Mouse (Mus musculus) small intestine, adult 2 months (tissue): ENCODE measurements around the gene Fam13a. TPM values are rescaled to one million over a fixed set of nuclear protein-coding genes. Genes with fewer than 3 reads are reported as not detected.

ENCODE experiments used
- H3K27ac ChIP-seq: fragments of 200-500 bp; 2 replicates; pipeline ENCODE4 v1.5.1; 2012; ENCODE audit warnings: low read depth, low read length, control low read depth, inconsistent platforms; ENCODE audit not compliant: insufficient read depth
- H3K27me3 ChIP-seq: fragments of 200-500 bp; 2 replicates; pipeline ENCODE4 v1.6.1; 2012; ENCODE audit warnings: mild to moderate bottlenecking, moderate library complexity, low read length, inconsistent platforms; ENCODE audit not compliant: control insufficient read depth, insufficient read depth
- H3K36me3 ChIP-seq: fragments of 200-500 bp; 2 replicates; pipeline ENCODE4 v1.6.1; 2012; ENCODE audit warnings: mild to moderate bottlenecking, low read length, control low read depth, inconsistent platforms; ENCODE audit not compliant: control insufficient read depth, insufficient read depth
- H3K4me1 ChIP-seq: fragments of 200-500 bp; 2 replicates; pipeline ENCODE4 v1.6.1; 2012; ENCODE audit warnings: low read length, inconsistent platforms, mixed read lengths; ENCODE audit not compliant: control insufficient read depth, insufficient read depth, insufficient read length
- H3K4me3 ChIP-seq: fragments of 200-500 bp; 2 replicates; pipeline ENCODE4 v1.5.1; 2012; ENCODE audit warnings: low read depth, mild to moderate bottlenecking, control low read depth, inconsistent platforms, low read length, moderate library complexity
- CTCF ChIP-seq: fragments of 200-500 bp; IDR thresholded peaks from 2 replicates; pipeline ENCODE4 v1.5.1; 2012; ENCODE audit warnings: low read depth, mild to moderate bottlenecking, control low read depth, inconsistent platforms, low read length, moderate library complexity, mixed read lengths; ENCODE audit not compliant: insufficient replicate concordance, insufficient read length; ENCODE audit errors: extremely low read depth
- POLR2A ChIP-seq: fragments of 200-500 bp; IDR thresholded peaks from 2 replicates; pipeline ENCODE4 v1.6.1; 2012; ENCODE audit warnings: low read depth, mild to moderate bottlenecking, control low read depth, inconsistent platforms, low read length, moderate library complexity
- WGBS: fragments of 180-500 bp; shearing (Covaris S2); methylation state at CpG from one replicate; pipeline ENCODE4 v1.1.7; 2018; 5-methylcytosine and 5-hydroxymethylcytosine counted together
- polyA plus RNA-seq: library from polyadenylated mRNA; depleted of rRNA; stranded (reverse); fragments of >200 nt; gene quantifications from 2 replicates; pipeline ENCODE4 v1.2.3, GENCODE M21; 2012

Gene Fam13a
- polyA plus RNA-seq, 1 experiment = 1.3 TPM

GRCm38 (mm10) chr6:58974428-58974827 is 49.9 kb downstream of the Fam13a start:
- Histone ChIP-seq H3K36me3 (peaks cover 5% of the 10 kb centered on the region), H3K27me3 (no peaks in the 10 kb centered on the region), H3K27ac (peak overlapping the region; percentile 47; the same call in 1 of the 2 replicates), H3K4me1 (peaks cover 13% of the 10 kb centered on the region; the same call in 1 of the 2 replicates), H3K4me3 (no peak overlapping the region)
- WGBS = 31% methylated on average over 2 of the region's 2 CpGs
- no peak for TF ChIP-seq CTCF
- no peak for TF ChIP-seq POLR2A

GRCm38 (mm10) chr6:58972873-58973272 is 51.5 kb downstream of the Fam13a start:
- no peaks in the 10 kb centered on the region for H3K27me3 ChIP-seq
- H3K36me3 ChIP-seq = peaks cover 5% of the 10 kb centered on the region
- H3K27ac ChIP-seq = peak overlapping the region; percentile 60
- WGBS = 28% methylated on average over 1 of the region's 1 CpGs
- peaks cover 18% of the 10 kb centered on the region; the same call in 1 of the 2 replicates for H3K4me1 ChIP-seq
- no peak overlapping the region for H3K4me3 ChIP-seq
- TF ChIP-seq POLR2A = no peak
- no peak for TF ChIP-seq CTCF

DNA sequence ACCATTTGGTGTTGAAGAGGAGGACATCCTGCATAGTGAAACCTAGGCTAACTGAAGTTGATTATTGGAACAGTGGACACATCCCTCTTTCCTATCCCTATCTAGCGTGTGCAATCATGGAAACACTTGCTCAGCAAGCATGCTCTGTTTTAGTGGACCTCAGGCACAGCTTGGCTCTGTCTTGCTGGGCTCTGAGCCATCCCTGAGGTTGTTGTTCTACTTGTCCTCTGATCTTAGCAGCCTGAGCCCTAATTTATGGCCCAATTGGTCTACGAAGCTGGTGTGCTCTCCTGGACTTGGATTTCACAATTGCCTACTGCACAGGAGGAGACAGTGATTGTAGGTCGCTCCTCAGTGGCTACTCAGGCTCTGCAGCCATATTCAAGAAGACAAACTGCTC is 56.1 kb downstream of the Fam13a start:
- peaks cover 8% of the 10 kb centered on the region for H3K36me3 ChIP-seq
- no peak overlapping the region for H3K4me3 ChIP-seq
- TF ChIP-seq POLR2A (no peak), CTCF (no peak)
- H3K27me3 ChIP-seq = no peaks in the 10 kb centered on the region
- 19% methylated on average over 3 of the region's 3 CpGs for WGBS
- peaks cover 8% of the 10 kb centered on the region; the same call in 1 of the 2 replicates for H3K4me1 ChIP-seq
- H3K27ac ChIP-seq = peak overlapping the region; percentile 77

- peaks cover 12% of the 10 kb centered on the region for H3K36me3 ChIP-seq
- peaks cover 7% of the 10 kb centered on the region; the same call in 1 of the 2 replicates for H3K4me1 ChIP-seq
- 71% methylated on average over 12 of the region's 12 CpGs for whole genome bisulfite sequencing
Measured at GRCm38 (mm10) chr6:58965071-58965831, 59.1 kb downstream of the Fam13a start.

GRCm38 (mm10) chr6:58964565-58964964 is 59.8 kb downstream of the Fam13a start:
- H3K27ac ChIP-seq = no peak overlapping the region
- peaks cover 7% of the 10 kb centered on the region; the same call in 1 of the 2 replicates for H3K4me1 ChIP-seq
- H3K36me3 ChIP-seq = peaks cover 14% of the 10 kb centered on the region

More at GRCm38 (mm10) chr6:58965071-58965831, 59.1 kb downstream of the Fam13a start:
- Histone ChIP-seq H3K4me3 (peak overlapping the region; percentile 15; the same call in 1 of the 2 replicates), H3K27me3 (no peaks in the 10 kb centered on the region), H3K27ac (no peak overlapping the region)
- TF ChIP-seq POLR2A = no peak
- no peak for TF ChIP-seq CTCF

DNA sequence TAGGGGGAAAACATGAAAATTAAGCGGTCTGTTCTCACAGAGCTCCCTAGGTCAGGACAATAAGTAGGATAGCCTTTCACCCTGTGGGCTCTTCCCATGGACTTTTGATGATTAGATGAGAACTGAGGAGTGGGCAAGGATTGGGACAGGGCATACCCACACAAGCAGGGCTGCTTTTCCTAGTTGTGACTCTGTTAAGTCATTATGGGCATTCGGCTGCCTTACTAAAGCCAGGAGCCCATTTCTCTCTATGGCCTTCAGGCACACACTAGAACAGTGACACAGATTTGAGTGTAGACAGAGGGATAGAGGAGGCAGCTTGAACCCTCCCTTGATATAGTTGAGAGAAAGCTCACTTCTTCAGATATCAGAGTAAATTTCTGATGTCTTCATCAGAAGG is 60.3 kb downstream of the Fam13a start:
- peaks cover 14% of the 10 kb centered on the region for H3K36me3 ChIP-seq

More at GRCm38 (mm10) chr6:58964565-58964964, 59.8 kb downstream of the Fam13a start:
- TF ChIP-seq CTCF = no peak
- no peak for TF ChIP-seq POLR2A
- Histone ChIP-seq H3K27me3 (no peaks in the 10 kb centered on the region), H3K4me3 (no peak overlapping the region)

DNA sequence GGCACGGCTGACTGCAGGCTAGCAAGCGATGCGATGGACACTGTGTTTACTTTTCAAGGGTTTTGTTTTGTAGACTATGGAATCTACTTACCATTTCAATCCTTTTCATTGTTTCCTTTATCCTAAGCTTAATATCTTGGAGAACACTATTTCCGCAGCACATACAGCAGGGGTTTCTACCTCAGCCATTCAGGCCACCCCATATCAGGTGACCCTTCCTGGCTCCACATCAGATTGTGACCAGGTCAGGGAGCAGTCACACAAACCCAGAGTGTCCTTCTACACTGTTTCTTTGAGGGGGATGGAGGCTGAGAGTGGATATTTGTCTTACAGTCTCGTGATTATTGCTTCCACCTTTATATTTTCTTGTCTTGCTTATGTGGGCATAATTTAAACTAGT is 61.7 kb downstream of the Fam13a start:
- no peaks in the 10 kb centered on the region for H3K27me3 ChIP-seq
- H3K4me3 ChIP-seq = no peak overlapping the region
- TF ChIP-seq CTCF (no peak), POLR2A (no peak)
- 91% methylated on average over 5 of the region's 5 CpGs for WGBS
- no peak overlapping the region for H3K27ac ChIP-seq
- peaks cover 14% of the 10 kb centered on the region for H3K36me3 ChIP-seq
- H3K4me1 ChIP-seq = no peaks in the 10 kb centered on the region

More for the DNA sequence above, 60.3 kb downstream of the Fam13a start:
- TF ChIP-seq POLR2A (no peak), CTCF (no peak)
- Histone ChIP-seq H3K27me3 (no peaks in the 10 kb centered on the region), H3K27ac (no peak overlapping the region), H3K4me1 (peaks cover 4% of the 10 kb centered on the region; the same call in 1 of the 2 replicates), H3K4me3 (no peak overlapping the region)
- 96% methylated on average over 2 of the region's 2 CpGs for WGBS
